Mouse (Mus musculus) intestine, postnatal 0 days (tissue): Measurements from ENCODE around the gene Atf7ip. TPM values are rescaled to one million over a fixed set of nuclear protein-coding genes. Genes with fewer than 3 reads are reported as not detected.

ENCODE experiments used
- ATAC-seq: fragments of 200-750 bp; cut with Nextera tagmentation; 2 replicates; pipeline ENCODE4 v1.8.0; 2017; ENCODE audit warnings: mild to moderate bottlenecking, moderate TSS enrichment, moderate library complexity
- H3K27ac ChIP-seq: fragments of 300-500 bp; sonication (generic); 2 replicates; pipeline ENCODE4 v1.5.1; 2014; ENCODE audit warnings: mild to moderate bottlenecking, low read depth, low read length, moderate library complexity
- H3K27me3 ChIP-seq: fragments of 300-500 bp; sonication (generic); replicated peaks from 2 replicates; pipeline ENCODE4 v1.6.1; 2014; ENCODE audit warnings: low read length, mixed read lengths; ENCODE audit not compliant: control insufficient read depth, insufficient read depth
- H3K36me3 ChIP-seq: fragments of 300-500 bp; sonication (generic); 2 replicates; pipeline ENCODE4 v1.6.1; 2014; ENCODE audit warnings: mild to moderate bottlenecking, moderate library complexity; ENCODE audit not compliant: control insufficient read depth, insufficient read depth
- H3K4me1 ChIP-seq: fragments of 300-500 bp; sonication (generic); replicated peaks from 2 replicates; pipeline ENCODE4 v1.6.1; 2014; ENCODE audit warnings: antibody characterized with exemption, low read length, mixed read lengths; ENCODE audit not compliant: control insufficient read depth, insufficient read depth
- H3K4me2 ChIP-seq: fragments of 300-500 bp; sonication (generic); replicated peaks from 2 replicates; pipeline ENCODE4 v1.6.1; 2014; ENCODE audit warnings: low read depth, mild to moderate bottlenecking, moderate library complexity
- H3K4me3 ChIP-seq: fragments of 300-500 bp; sonication (generic); 2 replicates; pipeline ENCODE4 v1.5.1; 2014; ENCODE audit warnings: low read depth, low read length
- H3K9ac ChIP-seq: fragments of 300-500 bp; sonication (generic); 2 replicates; pipeline ENCODE4 v1.6.1; 2014; ENCODE audit warnings: mild to moderate bottlenecking, low read depth, low read length
- H3K9me3 ChIP-seq: fragments of 300-500 bp; sonication (generic); 2 replicates; pipeline ENCODE4 v1.6.1; 2016; ENCODE audit warnings: mixed run types; ENCODE audit not compliant: control insufficient read depth
- CTCF ChIP-seq: sonication (generic); IDR thresholded peaks from 2 replicates; pipeline ENCODE4 v1.5.1; 2016; ENCODE audit warnings: low read depth, mild to moderate bottlenecking, control low read depth, antibody characterized with exemption, moderate library complexity
- WGBS: fragments of 180-500 bp; shearing (Covaris S2); extraction: QIAGEN DNeasy Blood & Tissue Kit; methylation state at CpG from one replicate; pipeline ENCODE4 v1.1.7; 2014; 5-methylcytosine and 5-hydroxymethylcytosine counted together
- polyA plus RNA-seq: library from polyadenylated mRNA; unstranded; fragments of >200 nt; fragmentation: Nextera tagmentation; extraction: Ambion mirVana; gene quantifications from 2 replicates; pipeline ENCODE4 v1.2.1, GENCODE M21; 2015

Atf7ip gene
- polyA plus RNA-seq, 1 experiment from 2014 or later = 8.6 TPM

DNA sequence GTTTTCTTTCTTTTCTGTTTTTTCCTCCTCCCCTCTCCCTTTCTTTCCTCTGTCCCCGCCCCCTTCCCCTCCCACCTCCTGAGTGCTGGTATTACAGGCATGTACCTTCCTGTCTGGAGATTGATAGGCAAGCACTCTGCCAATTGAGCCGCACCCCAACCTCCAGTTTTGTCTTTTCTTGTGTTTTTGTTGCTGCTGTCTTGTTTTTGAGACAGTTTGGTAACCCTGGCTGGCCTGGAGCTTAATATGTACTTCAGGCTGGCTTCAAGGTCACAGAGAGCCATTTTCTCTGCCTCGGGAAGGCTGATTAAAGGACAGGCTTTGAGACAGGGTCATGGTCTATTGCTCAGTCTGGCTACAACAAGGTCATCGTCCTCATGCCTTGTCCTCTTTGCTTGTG, 18.8 kb downstream of the Atf7ip start:
- H3K27me3 ChIP-seq = no peaks in the 10 kb centered on the region
- no peak for TF ChIP-seq CTCF
- H3K9me3 ChIP-seq = no peaks in the 10 kb centered on the region
- H3K4me3 ChIP-seq = no peak overlapping the region
- H3K4me2 ChIP-seq = no peak overlapping the region
- H3K36me3 ChIP-seq = no peaks in the 10 kb centered on the region
- H3K9ac ChIP-seq = no peak overlapping the region
- peak overlapping the region; percentile 69 for H3K27ac ChIP-seq
- 61% methylated on average over 4 of the region's 4 CpGs for WGBS
- no peak for ATAC-seq
- no peaks in the 10 kb centered on the region; the same call in 1 of the 2 replicates for H3K4me1 ChIP-seq

DNA sequence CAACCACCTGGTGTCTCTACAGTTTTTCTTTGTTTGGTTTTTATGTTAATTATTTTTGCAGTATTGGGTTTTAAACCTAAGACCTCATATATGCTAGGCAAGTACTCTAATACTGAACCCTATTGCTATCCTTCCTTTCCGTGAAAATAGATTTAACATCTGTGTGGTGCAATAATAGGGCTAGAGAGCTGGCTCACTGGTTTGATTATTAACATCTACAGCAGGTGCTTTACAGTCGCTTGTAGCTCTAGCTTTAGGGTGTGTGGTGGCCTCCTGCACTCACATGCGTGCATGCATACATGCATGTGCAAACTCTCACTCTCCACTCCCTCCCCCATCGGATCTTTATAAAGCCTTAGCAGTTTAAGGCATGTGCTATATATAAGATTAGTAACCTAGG, 19.6 kb downstream of the Atf7ip start:
- peak; percentile 86 for ATAC-seq
- no peaks in the 10 kb centered on the region for H3K36me3 ChIP-seq
- no peak for TF ChIP-seq CTCF
- no peak overlapping the region for H3K27ac ChIP-seq
- WGBS = 53% methylated on average over 4 of the region's 4 CpGs
- H3K9ac ChIP-seq = no peak overlapping the region
- H3K27me3 ChIP-seq = no peaks in the 10 kb centered on the region
- H3K4me1 ChIP-seq = no peaks in the 10 kb centered on the region
- H3K9me3 ChIP-seq = no peaks in the 10 kb centered on the region
- H3K4me2 ChIP-seq = no peak overlapping the region
- no peak overlapping the region for H3K4me3 ChIP-seq

DNA sequence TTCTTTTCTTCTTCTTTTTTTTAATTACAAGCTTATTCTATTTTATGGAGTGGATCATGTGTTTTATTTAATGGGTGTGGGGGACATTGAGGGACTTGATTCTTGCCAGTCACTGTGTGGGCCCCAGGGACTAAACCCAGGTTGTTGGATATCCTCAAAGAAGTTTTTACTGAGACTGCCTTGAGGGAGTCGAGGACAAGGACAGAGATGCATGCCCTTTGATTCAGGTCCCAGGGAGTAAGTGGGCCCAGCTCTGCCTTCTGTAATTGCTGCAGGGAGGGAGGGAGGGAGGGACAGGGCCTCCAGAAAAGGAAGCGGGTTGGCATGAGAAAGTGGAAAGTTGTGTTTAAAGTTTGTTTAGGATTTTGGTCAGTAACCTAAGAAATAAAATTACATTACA, 23.2 kb downstream of the Atf7ip start:
- ATAC-seq = no peak
- H3K9ac ChIP-seq = no peak overlapping the region
- no peaks in the 10 kb centered on the region for H3K9me3 ChIP-seq
- no peak for TF ChIP-seq CTCF
- no peaks in the 10 kb centered on the region for H3K36me3 ChIP-seq
- no peaks in the 10 kb centered on the region for H3K27me3 ChIP-seq
- WGBS = 26% methylated on average over 2 of the region's 2 CpGs
- H3K27ac ChIP-seq = no peak overlapping the region
- H3K4me2 ChIP-seq = no peak overlapping the region
- H3K4me1 ChIP-seq = peaks cover 5% of the 10 kb centered on the region; the same call in 1 of the 2 replicates
- H3K4me3 ChIP-seq = no peak overlapping the region

DNA sequence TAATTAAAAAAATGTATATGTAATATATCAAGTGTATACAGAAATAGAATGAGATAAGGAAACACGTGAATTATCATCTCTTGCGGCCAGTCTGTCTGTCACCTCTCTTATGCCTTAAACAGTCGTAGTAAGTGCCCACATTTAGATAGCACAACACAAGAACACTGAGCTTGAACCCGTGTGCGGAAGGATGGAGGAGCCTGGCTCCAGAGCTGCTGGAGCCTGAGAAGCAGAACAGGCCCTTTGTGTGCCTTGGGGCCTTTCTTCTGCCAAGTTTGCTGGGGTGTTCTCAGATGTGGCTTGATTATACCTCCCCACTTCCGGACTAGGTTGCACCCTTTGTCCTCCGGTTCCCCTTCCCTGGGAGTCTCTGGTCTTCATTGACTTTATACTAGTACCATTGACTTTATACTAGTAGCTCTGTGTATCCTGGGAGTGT, 25.8 kb downstream of the Atf7ip start:
- H3K4me2 ChIP-seq = peak overlapping the region; percentile 30
- no peaks in the 10 kb centered on the region for H3K36me3 ChIP-seq
- H3K4me1 ChIP-seq = peaks cover 5% of the 10 kb centered on the region; the same call in 1 of the 2 replicates
- 39% methylated on average over 7 of the region's 7 CpGs for WGBS
- H3K27me3 ChIP-seq = no peaks in the 10 kb centered on the region
- peak overlapping the region; percentile 55; the same call in 1 of the 2 replicates for H3K27ac ChIP-seq
- no peaks in the 10 kb centered on the region for H3K9me3 ChIP-seq
- H3K4me3 ChIP-seq = no peak overlapping the region
- peak; percentile 40 for ATAC-seq
- TF ChIP-seq CTCF = no peak
- H3K9ac ChIP-seq = no peak overlapping the region

DNA sequence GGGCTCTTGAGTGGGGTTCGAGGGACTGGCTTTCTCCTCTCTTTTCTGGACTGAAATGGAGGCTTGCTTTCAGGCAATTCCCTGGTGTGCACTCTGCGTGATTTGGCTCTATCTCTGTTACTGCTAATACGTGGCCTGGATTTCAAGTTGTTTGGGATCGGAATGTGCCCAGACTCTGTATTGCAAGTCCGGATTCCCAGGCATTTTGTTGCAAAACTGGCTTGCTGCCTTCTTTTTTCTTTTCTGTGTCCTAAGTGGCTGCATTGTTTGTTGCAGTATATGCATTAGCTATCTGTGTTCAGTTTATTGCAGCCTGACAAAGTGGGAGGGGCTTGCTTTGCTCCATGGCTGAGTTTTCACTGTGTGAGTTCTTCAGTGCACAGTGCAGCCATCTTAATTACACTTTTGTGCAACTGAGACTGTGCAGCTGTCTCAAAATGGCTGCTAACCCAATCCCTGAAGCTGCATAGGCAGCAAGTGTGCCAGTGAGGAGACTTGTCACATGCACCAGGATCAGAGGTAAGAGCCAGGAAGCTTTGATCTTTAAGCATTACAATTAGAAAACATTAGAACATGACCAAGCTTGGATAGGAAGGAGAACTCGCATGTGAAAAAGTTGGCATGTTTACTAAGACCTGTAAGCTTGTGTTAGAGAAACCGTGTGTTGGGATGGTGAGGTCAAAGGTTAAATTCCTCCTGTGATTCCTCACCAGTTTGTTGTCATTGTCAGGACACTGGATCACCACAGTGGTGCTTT, 26.7 kb downstream of the Atf7ip start:
- TF ChIP-seq CTCF = no peak
- Histone ChIP-seq H3K4me3 (no peak overlapping the region), H3K4me1 (peaks cover 5% of the 10 kb centered on the region; the same call in 1 of the 2 replicates), H3K27me3 (no peaks in the 10 kb centered on the region), H3K36me3 (peaks cover 6% of the 10 kb centered on the region; the same call in 1 of the 2 replicates), H3K9ac (no peak overlapping the region), H3K9me3 (no peaks in the 10 kb centered on the region), H3K27ac (peak overlapping the region; percentile 69), H3K4me2 (peak overlapping the region; percentile 30)
- ATAC-seq = peak; percentile 90
- WGBS = 12% methylated on average over 7 of the region's 7 CpGs

DNA sequence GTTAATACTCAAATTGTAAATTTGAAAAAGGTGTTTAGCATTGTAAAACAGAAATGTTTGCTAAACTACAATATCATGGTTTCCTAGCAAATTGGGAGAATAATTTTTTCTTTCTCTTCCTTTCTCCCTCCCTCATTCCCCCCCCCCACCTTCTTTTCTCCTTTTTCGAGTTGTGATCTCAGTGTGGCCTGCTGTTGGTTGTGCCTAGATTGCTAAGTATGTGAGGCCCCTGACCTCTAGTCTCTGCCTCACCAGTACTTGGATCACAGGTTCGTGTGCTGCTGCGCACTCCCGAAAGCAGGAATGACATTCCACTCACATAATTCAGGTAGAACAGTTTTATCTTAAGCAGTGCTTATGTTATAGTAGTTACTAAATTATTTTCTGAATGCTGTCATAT, 27.8 kb downstream of the Atf7ip start:
- no peak for TF ChIP-seq CTCF
- no peak overlapping the region for H3K9ac ChIP-seq
- H3K9me3 ChIP-seq = no peaks in the 10 kb centered on the region
- H3K4me2 ChIP-seq = no peak overlapping the region
- H3K36me3 ChIP-seq = peaks cover 8% of the 10 kb centered on the region; the same call in 1 of the 2 replicates
- H3K4me3 ChIP-seq = no peak overlapping the region
- H3K27me3 ChIP-seq = no peaks in the 10 kb centered on the region
- 61% methylated on average over 4 of the region's 4 CpGs for WGBS
- H3K27ac ChIP-seq = no peak overlapping the region
- no peak for ATAC-seq
- H3K4me1 ChIP-seq = peaks cover 5% of the 10 kb centered on the region; the same call in 1 of the 2 replicates
